Mouse (Mus musculus) telencephalon, adult 2 months (tissue): ENCODE results near the gene Vmn1r232.

Experiments used
- DNase-seq: peaks from one replicate; pipeline ENCODE4 v3.0.0-alpha.2; 2011; ENCODE audit warnings: low read depth, low spot score

Gene Vmn1r232

DNA sequence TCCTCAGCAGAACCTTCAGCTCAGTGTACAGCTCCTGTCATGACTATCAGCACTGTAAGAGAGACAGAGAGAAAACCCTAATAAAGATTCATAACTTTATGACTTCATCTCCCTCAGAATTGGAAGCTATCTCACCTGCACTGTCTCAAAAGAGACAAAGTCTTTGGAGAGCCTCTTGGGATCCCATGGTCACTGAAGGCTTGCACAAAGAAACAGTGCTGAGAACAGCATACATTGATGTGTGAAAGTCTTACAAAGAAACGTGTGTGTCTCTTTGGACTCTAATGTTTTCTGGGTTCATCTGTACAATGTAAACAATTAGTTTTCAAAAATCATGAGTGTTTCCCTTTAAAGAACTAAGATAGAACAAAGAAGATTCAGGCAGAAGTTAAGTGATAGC, at the start of gene Vmn1r232:
Vmn1r232 (minus strand) TSS at position 101 of the 400 bp plus-strand sequence.
- DNase-seq: no peak

DNA sequence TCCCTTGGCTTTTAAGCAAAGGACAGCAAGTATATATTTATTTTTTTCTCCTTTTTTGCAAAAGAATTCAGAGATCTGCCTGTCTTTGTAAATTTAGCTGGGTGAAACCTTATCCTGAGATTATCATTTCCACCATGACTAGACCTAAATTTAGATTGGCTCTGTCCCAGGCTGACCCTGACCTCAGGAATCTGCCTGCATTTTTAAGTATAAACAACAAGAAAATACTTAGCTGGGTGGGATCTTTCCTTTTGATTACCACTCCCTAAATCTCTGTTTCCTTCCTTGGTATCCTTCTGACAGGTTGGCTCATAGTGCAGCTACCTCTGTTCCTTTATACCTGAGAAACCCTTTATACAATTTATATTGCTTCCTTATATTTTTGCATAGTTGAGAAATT, 47.2 kb upstream of the Vmn1r232 start:
- DNase-seq: no peak

DNA sequence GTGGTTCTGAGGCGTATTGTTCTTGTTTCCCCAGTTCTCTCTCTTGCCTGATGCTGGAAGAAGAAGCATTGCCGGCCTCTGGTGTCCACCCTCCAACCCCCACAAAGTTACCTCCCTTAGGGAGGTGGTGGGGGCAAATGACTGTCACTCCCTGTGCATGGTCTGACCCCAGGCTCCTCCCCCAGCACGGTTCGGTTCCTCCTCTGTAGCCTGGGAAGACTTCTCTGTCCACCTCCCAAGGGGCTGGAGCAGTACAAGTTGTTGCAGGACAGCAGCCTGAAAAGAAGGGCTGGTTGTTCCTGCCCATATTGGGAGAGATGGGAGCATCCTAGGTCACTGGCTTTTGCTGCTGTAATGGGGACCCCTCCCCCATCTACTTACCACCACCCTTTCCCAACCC, 45.9 kb upstream of the Vmn1r232 start:
- no peak for DNase-seq

DNA sequence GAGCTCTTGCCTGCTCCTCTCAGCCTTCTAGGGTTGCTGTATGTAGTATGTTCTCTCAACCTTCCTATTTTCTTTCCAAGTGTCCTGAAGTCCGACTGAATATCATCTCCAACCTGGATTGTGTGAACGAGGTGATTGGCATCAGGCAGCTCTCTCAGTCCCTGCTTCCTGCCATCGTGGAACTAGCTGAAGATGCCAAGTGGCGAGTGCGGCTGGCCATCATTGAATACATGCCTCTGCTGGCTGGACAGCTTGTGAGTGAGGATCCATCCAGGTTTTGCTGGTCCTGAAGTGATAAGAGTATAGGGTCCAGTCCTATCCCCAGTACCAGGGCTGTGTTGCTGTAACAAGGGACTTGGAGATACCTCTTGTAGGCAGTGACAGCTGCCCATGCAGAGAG, 40.9 kb upstream of the Vmn1r232 start:
- DNase-seq: no peak

DNA sequence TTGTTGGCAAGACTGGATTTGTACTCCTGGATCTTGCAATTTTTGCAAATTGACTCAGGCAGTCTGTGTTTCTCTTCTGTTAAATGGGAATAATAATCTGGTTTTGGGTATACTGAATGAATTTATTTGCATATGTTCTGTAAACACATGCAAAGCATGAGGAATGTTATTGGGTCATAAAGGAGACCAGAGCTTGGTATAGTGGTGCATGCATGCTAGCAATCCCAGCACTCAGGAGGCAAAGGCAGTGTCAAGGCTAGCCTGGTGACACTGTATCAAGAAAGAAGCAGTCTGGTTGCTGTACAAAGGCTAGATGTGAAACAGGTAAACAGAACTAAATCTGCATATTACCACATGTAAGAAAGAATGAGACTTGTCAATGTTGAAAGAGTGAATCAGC, 27.1 kb upstream of the Vmn1r232 start:
- no peak for DNase-seq

DNA sequence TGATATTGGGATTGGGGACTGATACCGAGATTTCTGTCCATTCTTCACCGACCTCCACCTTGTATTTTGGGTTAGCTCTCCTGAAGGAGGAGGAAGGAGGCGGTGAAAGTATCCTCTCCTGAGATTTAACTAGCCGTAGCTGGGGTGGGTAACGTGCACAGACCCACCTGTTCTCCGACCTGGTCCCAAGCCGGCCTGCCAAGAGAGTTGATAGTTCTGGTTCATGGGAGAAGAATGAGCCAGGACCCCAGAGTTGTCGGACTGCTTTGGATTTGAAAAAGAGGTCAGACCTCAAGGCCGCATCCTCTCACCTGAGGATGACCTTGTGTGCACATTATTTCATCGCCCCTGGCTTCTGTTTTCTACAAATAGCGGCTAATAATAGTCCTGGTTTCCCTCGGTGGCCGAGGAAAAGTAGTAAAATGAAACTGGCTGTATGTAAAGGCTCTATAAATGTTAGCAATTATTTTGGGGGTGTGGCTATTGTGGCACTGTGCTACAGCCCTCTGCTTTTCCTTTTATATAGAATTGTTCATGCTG, 26.6 kb upstream of the Vmn1r232 start:
- no peak for DNase-seq

DNA sequence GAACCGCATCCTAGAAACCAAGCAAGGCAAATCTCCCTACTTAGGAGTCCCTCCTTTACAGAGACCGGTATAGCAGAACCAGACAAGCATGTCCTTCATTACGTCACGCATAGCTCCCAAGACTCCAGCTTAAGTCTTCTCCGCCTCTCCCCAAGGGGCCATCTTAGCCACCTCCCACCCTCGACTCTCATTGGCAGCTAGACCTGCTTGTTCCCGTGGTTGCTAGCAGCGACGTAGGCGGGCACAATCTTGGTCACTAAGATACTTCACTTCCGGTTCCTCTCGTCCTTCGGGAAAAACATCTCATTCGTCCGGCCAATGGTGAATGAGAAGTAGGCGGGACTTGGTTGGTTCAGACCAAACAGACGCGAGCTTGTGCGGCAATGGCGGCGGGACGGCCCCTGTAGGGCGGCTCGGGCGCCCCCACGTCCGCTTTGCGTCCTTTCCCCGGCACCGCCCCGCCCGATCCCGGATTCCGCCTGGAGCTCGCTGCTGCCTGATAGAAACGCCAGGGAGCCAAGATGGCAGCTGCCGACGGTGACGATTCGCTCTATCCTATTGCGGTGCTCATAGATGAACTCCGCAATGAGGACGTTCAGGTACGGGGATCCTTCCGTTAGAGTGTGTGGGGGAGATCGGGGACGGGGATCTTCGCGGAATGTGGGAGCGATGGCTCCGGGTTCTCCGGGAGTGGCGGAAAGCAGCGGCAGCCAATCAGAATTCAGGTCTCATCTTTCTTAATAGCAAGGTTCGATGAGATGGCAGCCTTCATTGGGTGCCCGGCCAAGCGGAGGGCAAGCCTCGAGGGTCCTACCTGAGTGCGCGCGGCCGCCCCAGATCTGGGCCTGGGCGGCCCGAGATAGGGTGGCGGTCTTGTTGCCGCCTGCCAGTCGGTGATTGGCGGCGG, 25.7 kb upstream of the Vmn1r232 start, which contains the start of gene Ppp2r1a:
Ppp2r1a (plus strand) TSS at position 327 of the 907 bp plus-strand sequence.
- DNase-seq: peak; percentile 100

DNA sequence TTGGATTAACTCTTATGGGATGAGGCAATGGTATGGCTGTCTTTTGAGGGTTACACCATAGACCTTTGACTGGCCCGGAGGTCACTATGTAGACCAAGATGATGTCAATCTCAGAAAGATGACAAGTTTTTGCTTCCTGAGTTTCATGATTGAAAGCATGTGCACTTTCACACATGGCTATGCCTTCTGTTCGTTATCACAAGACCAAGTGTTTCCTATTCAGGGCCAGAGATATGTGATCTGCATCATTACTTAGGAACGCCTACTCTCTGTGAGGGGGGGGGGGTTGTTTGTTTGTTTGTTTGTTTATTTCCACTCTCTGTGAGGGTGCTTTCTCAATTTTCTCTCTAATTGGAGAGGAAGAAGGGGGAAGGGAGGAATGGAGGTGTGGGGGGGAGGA, 24.7 kb upstream of the Vmn1r232 start:
- DNase-seq: no peak

DNA sequence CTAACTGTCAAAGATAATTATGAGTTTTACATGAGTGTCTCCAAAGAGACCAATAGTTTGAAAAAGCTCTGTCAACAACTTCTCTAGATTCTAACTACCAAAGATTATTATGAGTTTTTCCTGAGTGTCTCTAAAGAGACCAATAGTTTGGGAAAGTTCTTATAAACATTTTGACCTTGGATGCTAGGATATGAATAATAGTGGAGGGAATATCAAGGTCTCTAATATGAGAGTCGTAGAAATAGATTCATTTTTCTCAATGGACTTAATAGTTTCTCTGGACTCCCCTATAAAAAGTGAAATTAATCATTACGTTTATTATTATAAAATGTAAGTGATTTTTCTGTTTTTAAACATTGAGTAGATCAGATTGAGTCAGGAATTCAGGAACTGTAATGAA, 14.5 kb downstream of the Vmn1r232 start, which contains the start of gene Vmn1r231:
Vmn1r231 (minus strand) TSS at position 101 of the 400 bp plus-strand sequence.
- no peak for DNase-seq
